Mouse (Mus musculus) left cerebral cortex, postnatal 14 days (tissue): Measurements from ENCODE around the gene Snx15. TPM values are rescaled to one million over a fixed set of nuclear protein-coding genes. Genes with fewer than 3 reads are reported as not detected.
A peak's percentile ranks its signal among the peaks of the same experiment; 100 is the strongest.
"Not testable (repeated sequence)": the region's sequence is repeated elsewhere in the genome, so short reads cannot be mapped to it uniquely, and the experiment has no call there.

Source experiments
- DNase-seq, 2 experiments: peaks; one replicate each; pipeline ENCODE4 v3.0.0; 2021 to 2022; ENCODE audit warnings: low spot score in 2 of 2, mixed read lengths in 1 of 2
- intact Hi-C: fragments of 180-260 bp; cut with DNase I; formaldehyde crosslinking; loops from one replicate; pipeline ENCODE4 v1.15.1; 2025
- long read RNA-seq, 2 experiments: library from polyadenylated mRNA; stranded (forward); transcript quantifications; one replicate each; pipeline ENCODE4 v2.0.0; 2021
- total RNA-seq, 2 experiments: library from RNA; stranded (reverse); gene quantifications; 2 replicates each; pipeline ENCODE4 v1.2.3; 2021

Gene Snx15
- total RNA-seq = 10 to 100 TPM; 39.2 to 42.9 TPM
- long read RNA-seq, experiment 1, transcript Snx15-201 (8 exons, 1,635 nt) = major isoform, 49 of 64 reads
- long read RNA-seq, experiment 1, partial matches to known transcripts = 0 of 64 reads
- long read RNA-seq, experiment 1, other reads (novel, unspliced or antisense) = 14 of 64 reads
- long read RNA-seq, experiment 2, transcript Snx15-201 (8 exons, 1,635 nt) = major isoform, 35 of 49 reads
- long read RNA-seq, experiment 2, partial matches to known transcripts = 5 of 49 reads
- long read RNA-seq, experiment 2, other reads (novel, unspliced or antisense) = 9 of 49 reads

GRCm38 (mm10) chr19:6127760-6128341 is at the start of gene Snx15:
Snx15 (minus strand) TSS chr19:6128304.
- intact Hi-C loops = loop anchor here (5.0 kb wide), 1 partner anchor 109 kb away; the partner anchor contains the start of gene Ppp2r5b
- DNase-seq = peak; percentile 93 to 97

GRCm38 (mm10) chr19:6174771-6175170 is 46.7 kb upstream of the Snx15 start:
- intact Hi-C loops = no loop called here
- DNase-seq = peak in 1 of 2 experiments; percentile 13

GRCm38 (mm10) chr19:6171215-6171614 is 43.1 kb upstream of the Snx15 start:
- intact Hi-C loops = no loop called here
- DNase-seq = no peak

- intact Hi-C loops = no loop called here
- no peak for DNase-seq
Observed at GRCm38 (mm10) chr19:6166750-6167149, 38.6 kb upstream of the Snx15 start.

- intact Hi-C loops = no loop called here
- DNase-seq = peak; percentile 5 to 15
Observed at GRCm38 (mm10) chr19:6163872-6164547, 35.9 kb upstream of the Snx15 start.

GRCm38 (mm10) chr19:6157220-6157619 is 29.1 kb upstream of the Snx15 start:
- no peak for DNase-seq
- intact Hi-C loops = no loop called here

GRCm38 (mm10) chr19:6156372-6156771 is 28.3 kb upstream of the Snx15 start:
- intact Hi-C loops = no loop called here
- no peak for DNase-seq

- intact Hi-C loops = no loop called here
- DNase-seq = no peak
Observed at GRCm38 (mm10) chr19:6155174-6155573, 27.1 kb upstream of the Snx15 start.

GRCm38 (mm10) chr19:6144842-6145241 is 16.7 kb upstream of the Snx15 start:
- intact Hi-C loops = no loop called here
- no peak for DNase-seq

GRCm38 (mm10) chr19:6141394-6141749 is 13.3 kb upstream of the Snx15 start, which contains the start of gene Arl2:
Arl2 (minus strand) TSS chr19:6141548.
- intact Hi-C loops = loop anchor here (1.0 kb wide), 1 partner anchor 94 kb away; the partner anchor contains the start of gene Ppp2r5b
- DNase-seq = peak; percentile 87 to 94

GRCm38 (mm10) chr19:6140678-6141393 is 12.7 kb upstream of the Snx15 start, which contains the start of gene Batf2:
Batf2 (plus strand) TSS chr19:6140983.
- intact Hi-C loops = loop anchor here (1.0 kb wide), 1 partner anchor 94 kb away; the partner anchor contains the start of gene Ppp2r5b
- DNase-seq = peak; percentile 93 to 94

GRCm38 (mm10) chr19:6140374-6140677 is 12.2 kb upstream of the Snx15 start:
- no peak for DNase-seq
- intact Hi-C loops = no loop called here

GRCm38 (mm10) chr19:6139701-6140100 is 11.6 kb upstream of the Snx15 start:
- intact Hi-C loops = no loop called here

GRCm38 (mm10) chr19:6136397-6136796 is 8.3 kb upstream of the Snx15 start:
- no peak for DNase-seq

More at GRCm38 (mm10) chr19:6139701-6140100, 11.6 kb upstream of the Snx15 start:
- DNase-seq = no peak

GRCm38 (mm10) chr19:6133197-6133596 is 5.1 kb upstream of the Snx15 start:
- intact Hi-C loops, DNase-seq: not testable (repeated sequence)

More at GRCm38 (mm10) chr19:6136397-6136796, 8.3 kb upstream of the Snx15 start:
- intact Hi-C loops = no loop called here

GRCm38 (mm10) chr19:6132171-6132827 is 4.2 kb upstream of the Snx15 start:
- intact Hi-C loops = no loop called here
- DNase-seq = no peak

- not testable (repeated sequence) for DNase-seq
Observed at GRCm38 (mm10) chr19:6130414-6131128, 2.5 kb upstream of the Snx15 start.

GRCm38 (mm10) chr19:6126789-6127580 is 1.1 kb downstream of the Snx15 start:
- intact Hi-C loops = loop anchor here (5.0 kb wide), 1 partner anchor 110 kb away; the partner anchor contains the start of gene Ppp2r5b
- no peak for DNase-seq

More at GRCm38 (mm10) chr19:6130414-6131128, 2.5 kb upstream of the Snx15 start:
- intact Hi-C loops = not testable (repeated sequence)
